Mouse (Mus musculus): ENCODE measurements around the gene Ttc32.

- TF ChIP-seq GATA1 (IDR thresholded peaks at IDR 0.05; ENCODE audit: borderline replicate concordance, low read length) (no peak), FLI1 (IDR thresholded peaks at IDR 0.05; ENCODE audit: low read length) (no peak)
Observed at GRCm38 (mm10) chr12:9033140-9033539, 3.3 kb downstream of the Ttc32 start.
